ENCODE assay signal across 10 mouse cellular contexts in genomic region chr1:193000908-193001307, GRCm38 (mm10). TPM values are rescaled to one million over a fixed set of nuclear protein-coding genes. Genes with fewer than 3 reads are reported as not detected.
DNase-seq lines count a peak whose midpoint lies in the region; ATAC-seq and TF ChIP-seq lines count a peak whose summit lies in the region.
"Had no signal": no experiment of that assay in that cellular context is flagged by ENCODE, and none has a peak within 500 bp of the region (broad histone marks: within the 10 kb centered on the region; RNA-seq: fewer than 3 reads in every experiment).

No protein-coding gene starts in this region.

- no peaks in the 10 kb centered on the region for H3K4me1 ChIP-seq in hindbrain, embryonic 14.5 days (replicated peaks; ENCODE audit: control insufficient read depth, insufficient read depth, low read length)
- no peaks in the 10 kb centered on the region for H3K4me1 ChIP-seq in hindbrain, embryonic 10.5 days (replicated peaks)
- no peaks in the 10 kb centered on the region for H3K4me1 ChIP-seq in CH12.LX (ENCODE audit: control insufficient read depth in 1 of 2, insufficient read depth in 2 of 2)
- H3K4me1 ChIP-seq in intestine, embryonic 16.5 days (ENCODE audit: control insufficient read depth, insufficient read depth, low read length) = no peaks in the 10 kb centered on the region

- TF ChIP-seq CTCF in CH12.LX (conservative IDR thresholded peaks at IDR 0.05 in 1 of 2, IDR thresholded peaks at IDR 0.05 in 1 of 2; ENCODE audit: low read depth in 2 of 2, low read length in 2 of 2) = peak in 1 of 2 experiments; percentile 78; a peak in 2 of 4 replicates

- no peak overlapping the region for H3K27ac ChIP-seq in hindbrain, embryonic 14.5 days
- H3K27ac ChIP-seq in hindbrain, embryonic 10.5 days = no peak overlapping the region
- H3K27ac ChIP-seq in CH12.LX (ENCODE audit: insufficient read depth, low read depth) = no peak overlapping the region
- H3K27ac ChIP-seq in intestine, embryonic 16.5 days (ENCODE audit: low read length) = no peak overlapping the region

- in situ Hi-C loops in CH12.LX (cut with MboI; ENCODE audit: low pct_ligation_motif_present, low pct_unique_long_range_greater_than_20kb, low sequenced_read_pairs) = loop anchor here (10.0 kb wide), 1 partner anchor 204 kb away; the partner anchor contains the start of genes Lamb3 and Traf3ip3

- H3K9me3 ChIP-seq in hindbrain, embryonic 14.5 days (ENCODE audit: control insufficient read depth, low read length) = no peaks in the 10 kb centered on the region
- H3K9me3 ChIP-seq in hindbrain, embryonic 10.5 days = no peaks in the 10 kb centered on the region
- H3K9me3 ChIP-seq in CH12.LX (replicated peaks; ENCODE audit: low read length) = no peaks in the 10 kb centered on the region
- H3K9me3 ChIP-seq in intestine, embryonic 16.5 days (ENCODE audit: control insufficient read depth, low read length) = no peaks in the 10 kb centered on the region

- H3K27me3 ChIP-seq in hindbrain, embryonic 14.5 days (ENCODE audit: control insufficient read depth, insufficient read depth, low read length) = no peaks in the 10 kb centered on the region
- H3K27me3 ChIP-seq in hindbrain, embryonic 10.5 days (ENCODE audit: insufficient read depth, poor library complexity, severe bottlenecking) = no peaks in the 10 kb centered on the region
- no peaks in the 10 kb centered on the region for H3K27me3 ChIP-seq in CH12.LX (replicated peaks)
- no peaks in the 10 kb centered on the region for H3K27me3 ChIP-seq in intestine, embryonic 16.5 days (replicated peaks; ENCODE audit: control insufficient read depth, insufficient read depth, low read length)

- TF ChIP-seq RAD21 in CH12.LX (IDR thresholded peaks at IDR 0.05; ENCODE audit: low read depth, low read length) = peak; percentile 82

- dilution Hi-C loops in CH12.LX (cut with MboI; ENCODE audit: extremely low pct_ligation_motif_present, extremely low pct_unique_long_range_greater_than_20kb, low sequenced_read_pairs) = no loop called here

- no peak for TF ChIP-seq EP300 in CH12.LX (IDR thresholded peaks at IDR 0.05; ENCODE audit: low read length)

- H3K79me2 ChIP-seq in CH12.LX (replicated peaks; ENCODE audit: control insufficient read depth, extremely low read depth, insufficient read depth, poor library complexity, severe bottlenecking) = no peaks in the 10 kb centered on the region

- no peak for TF ChIP-seq POLR2A in CH12.LX (IDR thresholded peaks at IDR 0.05; ENCODE audit: low read depth, low read length)

- DNase-seq in hindbrain, embryonic 14.5 days (ENCODE audit: low spot score) = peak; percentile 73
- DNase-seq in hindbrain, embryonic 10.5 days (ENCODE audit: low spot score) = no peak
- peak; percentile 56 for DNase-seq in 416B (ENCODE audit: low read depth)
- DNase-seq in CH12.LX (ENCODE audit: extremely low read depth) = peak; percentile 7
- no peak for DNase-seq in layer of hippocampus, adult 9-11 months
- DNase-seq in urinary bladder, postnatal 4 days (ENCODE audit: low spot score in 2 of 2) = no peak
- DNase-seq in left cerebral cortex, adult 18-20 months (ENCODE audit: low spot score in 2 of 2) = no peak
- DNase-seq: cerebellum, adult 9-11 months; lung, adult 18-20 months had no signal

- H3K4me3 ChIP-seq in hindbrain, embryonic 14.5 days (replicated peaks; ENCODE audit: low read length) = no peak overlapping the region
- H3K4me3 ChIP-seq in hindbrain, embryonic 10.5 days = no peak overlapping the region
- no peak overlapping the region for H3K4me3 ChIP-seq in CH12.LX (replicated peaks in 1 of 3; ENCODE audit: low read depth in 2 of 3, low read length in 2 of 3, poor library complexity in 1 of 3)
- H3K4me3 ChIP-seq in intestine, embryonic 16.5 days (ENCODE audit: low read length) = no peak overlapping the region

- no peak overlapping the region for H3K9ac ChIP-seq in hindbrain, embryonic 14.5 days
- no peak overlapping the region for H3K9ac ChIP-seq in CH12.LX (ENCODE audit: insufficient read depth, low read depth)
- H3K9ac ChIP-seq in intestine, embryonic 16.5 days (ENCODE audit: low read depth, low read length) = no peak overlapping the region

- ATAC-seq in hindbrain, embryonic 14.5 days (ENCODE audit: low FRiP score) = no peak
- ATAC-seq in intestine, embryonic 16.5 days = peak; percentile 67; the same call in 1 of the 2 replicates

- H3K4me2 ChIP-seq in hindbrain, embryonic 14.5 days (replicated peaks) = no peak overlapping the region
- H3K4me2 ChIP-seq in CH12.LX (ENCODE audit: insufficient read depth, low read depth, poor library complexity, severe bottlenecking) = no peak overlapping the region
- H3K4me2 ChIP-seq in intestine, embryonic 16.5 days (ENCODE audit: low read depth, low read length) = no peak overlapping the region

- no peaks in the 10 kb centered on the region for H3K36me3 ChIP-seq in hindbrain, embryonic 14.5 days (replicated peaks; ENCODE audit: control insufficient read depth, insufficient read depth)
- H3K36me3 ChIP-seq in hindbrain, embryonic 10.5 days = no peaks in the 10 kb centered on the region
- no peaks in the 10 kb centered on the region for H3K36me3 ChIP-seq in CH12.LX (replicated peaks in 1 of 2; ENCODE audit: control insufficient read depth in 1 of 2, insufficient read depth in 1 of 2, low read length in 1 of 2)
- no peaks in the 10 kb centered on the region for H3K36me3 ChIP-seq in intestine, embryonic 16.5 days (ENCODE audit: control insufficient read depth, insufficient read depth, low read length)

TF ChIP-seq in CH12.LX, 34 proteins besides CTCF, POLR2A, EP300 and RAD21:
- no peak for TF ChIP-seq IRF4 (IDR thresholded peaks at IDR 0.05; ENCODE audit: low read depth, low read length)
- TF ChIP-seq JUN (IDR thresholded peaks at IDR 0.05; ENCODE audit: insufficient read depth, low read depth, low read length) = no peak
- TF ChIP-seq SMC3 (IDR thresholded peaks at IDR 0.05; ENCODE audit: low read depth, low read length) = peak; percentile 59
- TF ChIP-seq TBP (conservative IDR thresholded peaks at IDR 0.05; ENCODE audit: low read depth, low read length) = no peak
- no peak for TF ChIP-seq MYC (IDR thresholded peaks at IDR 0.05; ENCODE audit: low read depth, low read length)
- TF ChIP-seq USF1 (IDR thresholded peaks at IDR 0.05; ENCODE audit: low read depth, low read length) = no peak
- TF ChIP-seq MAX (IDR thresholded peaks at IDR 0.05; ENCODE audit: low read length) = no peak
TF ChIP-seq in CH12.LX: peak in this region for 1.

RNA-seq across cellular contexts. Expression of gene Syt14, which starts 34.7 kb away (rescaled TPM):
- 9.1 and 10.5 TPM in 2 replicates for polyA plus RNA-seq in hindbrain, embryonic 14.5 days (2014; fragmentation: Nextera tagmentation; extraction: Ambion mirVana)
- 4.1 and 4.6 TPM in 2 replicates for polyA plus RNA-seq in hindbrain, embryonic 10.5 days (2016; fragmentation: Nextera tagmentation; extraction: Ambion mirVana)
- total RNA-seq in CH12.LX (2012; rRNA removed) = not detected in 2 replicates
- total RNA-seq in CH12.LX (2014; rRNA removed) = not detected in 2 replicates
- not detected in 2 replicates for polyA plus RNA-seq in CH12.LX (2012; ENCODE audit: insufficient read length, low read depth)
- polyA plus RNA-seq in intestine, embryonic 16.5 days (2015; fragmentation: Nextera tagmentation; extraction: Ambion mirVana) = 1.3 and 1.4 TPM in 2 replicates
- total RNA-seq in left cerebral cortex, adult 18-20 months (2021) = 10 to 100 TPM; 25.3 TPM

Comparison
In these comparisons a context has a peak if more than half of its experiments do, and no peak if none do; other contexts are left out.
1. DNase-seq: peak in hindbrain, embryonic 14.5 days (single experiment), 416B (single experiment) and CH12.LX (single experiment); none in hindbrain, embryonic 10.5 days (single experiment), layer of hippocampus, adult 9-11 months (single experiment), urinary bladder, postnatal 4 days (0 of 2) and left cerebral cortex, adult 18-20 months (0 of 2).